Mouse (Mus musculus) erythroblast, embryonic 14.5 days (primary cell): ENCODE measurements around the gene Krtdap. TPM values are rescaled to one million over a fixed set of nuclear protein-coding genes. Genes with fewer than 3 reads are reported as not detected.

ENCODE experiments used
- H3K27me3 ChIP-seq: 2 replicates; pipeline ENCODE4 v1.6.1; 2012; ENCODE audit warnings: inconsistent platforms; ENCODE audit not compliant: control insufficient read depth
- H3K36me3 ChIP-seq: 2 replicates; pipeline ENCODE4 v1.6.1; 2012; ENCODE audit warnings: mild to moderate bottlenecking, inconsistent platforms; ENCODE audit not compliant: control insufficient read depth
- H3K4me1 ChIP-seq: 2 replicates; pipeline ENCODE4 v1.6.1; 2012; ENCODE audit warnings: inconsistent platforms; ENCODE audit not compliant: control insufficient read depth
- H3K4me3 ChIP-seq: replicated peaks from 2 replicates; pipeline ENCODE3; 2012; ENCODE audit warnings: moderate library complexity, mild to moderate bottlenecking, inconsistent platforms
- H3K9me3 ChIP-seq: 2 replicates; pipeline ENCODE4 v1.6.1; 2012; ENCODE audit warnings: low read length, inconsistent platforms, mixed read lengths; ENCODE audit not compliant: control insufficient read depth
- GATA1 ChIP-seq: IDR thresholded peaks from 2 replicates; pipeline ENCODE4 v1.6.1; 2012; ENCODE audit warnings: low read length, inconsistent platforms, mixed read lengths
- TAL1 ChIP-seq: IDR thresholded peaks from 3 replicates; pipeline ENCODE4 v1.6.1; 2012; ENCODE audit warnings: low read length, inconsistent platforms, mixed read lengths
- polyA plus RNA-seq: library from polyadenylated mRNA; stranded (reverse); fragments of >175 nt; gene quantifications from 2 replicates; pipeline ENCODE4 v1.2.3, GENCODE M21; 2012

Krtdap gene
- polyA plus RNA-seq, 1 experiment, result not detected

GRCm38 (mm10) chr7:30803256-30803655 is 15.6 kb downstream of the Krtdap start:
- Histone ChIP-seq H3K4me3 (no peak overlapping the region), H3K27me3 (no peaks in the 10 kb centered on the region), H3K9me3 (peaks cover 9% of the 10 kb centered on the region), H3K36me3 (no peaks in the 10 kb centered on the region), H3K4me1 (no peaks in the 10 kb centered on the region)
- no peak for TF ChIP-seq TAL1
- TF ChIP-seq GATA1, result no peak

GRCm38 (mm10) chr7:30804026-30804715 is 16.5 kb downstream of the Krtdap start:
- H3K4me3 ChIP-seq, result no peak overlapping the region
- H3K27me3 ChIP-seq, result no peaks in the 10 kb centered on the region
- H3K4me1 ChIP-seq, result no peaks in the 10 kb centered on the region
- peaks cover 9% of the 10 kb centered on the region for H3K9me3 ChIP-seq
- TF ChIP-seq TAL1, result no peak
- TF ChIP-seq GATA1, result no peak
- no peaks in the 10 kb centered on the region for H3K36me3 ChIP-seq

GRCm38 (mm10) chr7:30805924-30806323 is 18.2 kb downstream of the Krtdap start:
- Histone ChIP-seq H3K27me3 (no peaks in the 10 kb centered on the region), H3K4me1 (no peaks in the 10 kb centered on the region), H3K9me3 (no peaks in the 10 kb centered on the region), H3K36me3 (no peaks in the 10 kb centered on the region), H3K4me3 (no peak overlapping the region)
- TF ChIP-seq TAL1 (no peak), GATA1 (no peak)

GRCm38 (mm10) chr7:30810319-30810718 is 22.6 kb downstream of the Krtdap start:
- Histone ChIP-seq H3K4me3 (no peak overlapping the region), H3K9me3 (no peaks in the 10 kb centered on the region), H3K36me3 (no peaks in the 10 kb centered on the region), H3K27me3 (no peaks in the 10 kb centered on the region), H3K4me1 (no peaks in the 10 kb centered on the region; the same call in 1 of the 2 replicates)
- TF ChIP-seq GATA1 (no peak), TAL1 (no peak)

GRCm38 (mm10) chr7:30811757-30812290 is 24.1 kb downstream of the Krtdap start:
- Histone ChIP-seq H3K4me3 (no peak overlapping the region), H3K27me3 (no peaks in the 10 kb centered on the region), H3K4me1 (no peaks in the 10 kb centered on the region; the same call in 1 of the 2 replicates), H3K36me3 (no peaks in the 10 kb centered on the region), H3K9me3 (no peaks in the 10 kb centered on the region)
- no peak for TF ChIP-seq GATA1
- no peak for TF ChIP-seq TAL1

GRCm38 (mm10) chr7:30812291-30812807 is 24.7 kb downstream of the Krtdap start:
- H3K36me3 ChIP-seq, result no peaks in the 10 kb centered on the region
- H3K4me1 ChIP-seq, result no peaks in the 10 kb centered on the region; the same call in 1 of the 2 replicates
- TF ChIP-seq GATA1 (no peak), TAL1 (no peak)
- no peaks in the 10 kb centered on the region for H3K9me3 ChIP-seq
- no peak overlapping the region for H3K4me3 ChIP-seq
- no peaks in the 10 kb centered on the region for H3K27me3 ChIP-seq

- Histone ChIP-seq H3K4me3 (no peak overlapping the region), H3K27me3 (no peaks in the 10 kb centered on the region), H3K4me1 (no peaks in the 10 kb centered on the region; the same call in 1 of the 2 replicates), H3K36me3 (no peaks in the 10 kb centered on the region), H3K9me3 (no peaks in the 10 kb centered on the region)
- no peak for TF ChIP-seq TAL1
- no peak for TF ChIP-seq GATA1
Observed at GRCm38 (mm10) chr7:30820131-30820530, 32.4 kb downstream of the Krtdap start.

- Histone ChIP-seq H3K36me3 (no peaks in the 10 kb centered on the region), H3K4me3 (no peak overlapping the region), H3K9me3 (no peaks in the 10 kb centered on the region), H3K27me3 (no peaks in the 10 kb centered on the region), H3K4me1 (no peaks in the 10 kb centered on the region; the same call in 1 of the 2 replicates)
- TF ChIP-seq TAL1 (no peak), GATA1 (no peak)
Observed at GRCm38 (mm10) chr7:30820854-30821445, 33.3 kb downstream of the Krtdap start.

- H3K4me1 ChIP-seq, result no peaks in the 10 kb centered on the region; the same call in 1 of the 2 replicates
- no peak for TF ChIP-seq TAL1
- no peak for TF ChIP-seq GATA1
- H3K27me3 ChIP-seq, result no peaks in the 10 kb centered on the region
- H3K9me3 ChIP-seq, result no peaks in the 10 kb centered on the region
- no peak overlapping the region for H3K4me3 ChIP-seq
- no peaks in the 10 kb centered on the region for H3K36me3 ChIP-seq
Observed at GRCm38 (mm10) chr7:30821532-30821931, 33.8 kb downstream of the Krtdap start.
